In genomic region chr1:189707014-189707413, GRCm38 (mm10) we compare ENCODE assay signal across 20 mouse cellular contexts. TPM values are rescaled to one million over a fixed set of nuclear protein-coding genes. Genes with fewer than 3 reads are reported as not detected.
DNase-seq lines count a peak whose midpoint lies in the region; ATAC-seq lines count a peak whose summit lies in the region.
"Had no signal": no experiment of that assay in that cellular context is flagged by ENCODE, and none has a peak within 500 bp of the region (broad histone marks: within the 10 kb centered on the region; RNA-seq: fewer than 3 reads in every experiment).

No protein-coding gene starts in this region.

- ATAC-seq in forebrain, embryonic 11.5 days (replicated peaks; ENCODE audit: low FRiP score), result no peak
- no peak for ATAC-seq in forebrain, embryonic 16.5 days
- ATAC-seq in midbrain, embryonic 13.5 days, result no peak
- ATAC-seq in limb, embryonic 15.5 days (ENCODE audit: insufficient number of reproducible peaks, low FRiP score, low TSS enrichment, low read depth), result no peak
- ATAC-seq in activated CD4-positive, CD25-positive, alpha-beta regulatory T cell, adult 4 months, result no peak
- ATAC-seq: CD4-positive, CD25-positive, alpha-beta regulatory T cell, adult 4 months; hindbrain, embryonic 16.5 days had no signal

- H3K4me3 ChIP-seq in forebrain, embryonic 11.5 days (ENCODE audit: low read depth, low read length), result no peak overlapping the region
- no peak overlapping the region for H3K4me3 ChIP-seq in forebrain, embryonic 16.5 days (replicated peaks; ENCODE audit: low read length)
- H3K4me3 ChIP-seq in midbrain, embryonic 13.5 days (replicated peaks), result no peak overlapping the region
- no peak overlapping the region for H3K4me3 ChIP-seq in midbrain, embryonic 10.5 days
- no peak overlapping the region for H3K4me3 ChIP-seq in limb, embryonic 15.5 days

- H3K27ac ChIP-seq in forebrain, embryonic 11.5 days (ENCODE audit: low read depth, low read length), result no peak overlapping the region
- H3K27ac ChIP-seq in forebrain, embryonic 16.5 days (ENCODE audit: low read length), result no peak overlapping the region
- no peak overlapping the region for H3K27ac ChIP-seq in midbrain, embryonic 13.5 days
- no peak overlapping the region for H3K27ac ChIP-seq in midbrain, embryonic 10.5 days (replicated peaks)
- H3K27ac ChIP-seq in limb, embryonic 15.5 days, result peak overlapping the region; percentile 38; the same call in 1 of the 2 replicates

- no peak overlapping the region for H3K4me2 ChIP-seq in forebrain, embryonic 11.5 days (ENCODE audit: low read depth, low read length, severe bottlenecking)
- H3K4me2 ChIP-seq in forebrain, embryonic 16.5 days (ENCODE audit: low read length), result no peak overlapping the region
- H3K4me2 ChIP-seq in midbrain, embryonic 13.5 days (replicated peaks), result no peak overlapping the region
- H3K4me2 ChIP-seq in limb, embryonic 15.5 days, result no peak overlapping the region
- H3K4me2 ChIP-seq: liver, embryonic 11.5 days; midbrain, embryonic 11.5 days had no signal

- intact Hi-C loops in left cerebral cortex, postnatal 10 days (cut with DNase I), result no loop called here

- no peaks in the 10 kb centered on the region for H3K4me1 ChIP-seq in forebrain, embryonic 11.5 days (replicated peaks; ENCODE audit: control insufficient read depth, insufficient read depth, low read length)
- no peaks in the 10 kb centered on the region for H3K4me1 ChIP-seq in forebrain, embryonic 16.5 days (replicated peaks; ENCODE audit: control insufficient read depth, insufficient read depth, low read length)
- 0 out of 2 replicates have a peak, but pooled peaks cover 4% of the 10 kb centered on the region for H3K4me1 ChIP-seq in midbrain, embryonic 13.5 days (replicated peaks)
- H3K4me1 ChIP-seq in midbrain, embryonic 10.5 days, result peaks cover 18% of the 10 kb centered on the region
- peaks cover 50% of the 10 kb centered on the region for H3K4me1 ChIP-seq in limb, embryonic 15.5 days

- H3K9me3 ChIP-seq in forebrain, embryonic 11.5 days (ENCODE audit: control insufficient read depth, low read length), result no peaks in the 10 kb centered on the region
- no peaks in the 10 kb centered on the region for H3K9me3 ChIP-seq in forebrain, embryonic 16.5 days (ENCODE audit: control insufficient read depth, low read length)
- H3K9me3 ChIP-seq in midbrain, embryonic 13.5 days, result no peaks in the 10 kb centered on the region
- no peaks in the 10 kb centered on the region for H3K9me3 ChIP-seq in midbrain, embryonic 10.5 days (replicated peaks)
- H3K9me3 ChIP-seq in limb, embryonic 15.5 days, result no peaks in the 10 kb centered on the region

- DNase-seq in forebrain, embryonic 11.5 days (ENCODE audit: low spot score), result peak; percentile 7
- DNase-seq in midbrain, embryonic 10.5 days (ENCODE audit: low spot score), result no peak
- no peak for DNase-seq in spleen, adult 12 weeks (ENCODE audit: low spot score)
- DNase-seq in left cerebral cortex, postnatal 10 days (ENCODE audit: extremely low spot score in 1 of 2, low spot score in 2 of 2), result no peak
- DNase-seq: adrenal gland, postnatal 25 days; cerebellum, adult 11 months; cerebellum, postnatal 14 days; heart, adult 11 months; lung, adult 18-20 months; retina, postnatal 1 day; right cerebral cortex, postnatal 4 days had no signal

- no peak overlapping the region for H3K9ac ChIP-seq in forebrain, embryonic 11.5 days (ENCODE audit: low read length)
- no peak overlapping the region for H3K9ac ChIP-seq in forebrain, embryonic 16.5 days (replicated peaks; ENCODE audit: low read depth, low read length)
- H3K9ac ChIP-seq in midbrain, embryonic 13.5 days (replicated peaks), result 0 out of 2 replicates have a peak overlapping the region, but pooled peaks have one; percentile 23
- no peak overlapping the region for H3K9ac ChIP-seq in limb, embryonic 15.5 days

- no peaks in the 10 kb centered on the region for H3K27me3 ChIP-seq in forebrain, embryonic 11.5 days (ENCODE audit: control insufficient read depth, insufficient read depth, low read length)
- no peaks in the 10 kb centered on the region; the same call in 1 of the 2 replicates for H3K27me3 ChIP-seq in forebrain, embryonic 16.5 days (replicated peaks; ENCODE audit: control insufficient read depth, insufficient read depth, low read length)
- H3K27me3 ChIP-seq in midbrain, embryonic 13.5 days, result no peaks in the 10 kb centered on the region
- no peaks in the 10 kb centered on the region for H3K27me3 ChIP-seq in midbrain, embryonic 10.5 days (ENCODE audit: low read depth, poor library complexity, severe bottlenecking)
- no peaks in the 10 kb centered on the region for H3K27me3 ChIP-seq in limb, embryonic 15.5 days
- H3K27me3 ChIP-seq: Patski had no signal

- no peaks in the 10 kb centered on the region for H3K36me3 ChIP-seq in forebrain, embryonic 11.5 days (ENCODE audit: control insufficient read depth, insufficient read depth, low read length)
- H3K36me3 ChIP-seq in forebrain, embryonic 16.5 days (ENCODE audit: control insufficient read depth, insufficient read depth), result no peaks in the 10 kb centered on the region
- no peaks in the 10 kb centered on the region for H3K36me3 ChIP-seq in midbrain, embryonic 13.5 days
- H3K36me3 ChIP-seq in midbrain, embryonic 10.5 days, result no peaks in the 10 kb centered on the region
- H3K36me3 ChIP-seq in limb, embryonic 15.5 days, result no peaks in the 10 kb centered on the region

RNA-seq across cellular contexts. Expression of gene Cenpf, which starts 19.1 kb away (rescaled TPM):
- 127 and 150 TPM in 2 replicates for polyA plus RNA-seq in forebrain, embryonic 11.5 days (2014; fragmentation: Nextera tagmentation; extraction: Ambion mirVana)
- 37.9 and 47.8 TPM in 2 replicates for polyA plus RNA-seq in forebrain, embryonic 16.5 days (2015; fragmentation: Nextera tagmentation; extraction: Ambion mirVana)
- 51.8 and 58.9 TPM in 2 replicates for polyA plus RNA-seq in midbrain, embryonic 13.5 days (2015; fragmentation: Nextera tagmentation; extraction: Ambion mirVana)
- 131 and 136 TPM in 2 replicates for polyA plus RNA-seq in midbrain, embryonic 10.5 days (2016; fragmentation: Nextera tagmentation; extraction: Ambion mirVana)
- 65.1 and 65.8 TPM in 2 replicates for polyA plus RNA-seq in limb, embryonic 15.5 days (2015; fragmentation: Nextera tagmentation; extraction: Ambion mirVana)
- 10 to 100 TPM; 13.6 to 14.4 TPM for polyA plus RNA-seq in activated CD4-positive, CD25-positive, alpha-beta regulatory T cell, adult 4 months (2017; shearing (Covaris generic))
- total RNA-seq in left cerebral cortex, postnatal 10 days (2021), result 1 to 10 TPM; 2.3 to 2.8 TPM

RNA-seq across cellular contexts. Expression of gene Ptpn14, which starts 21.1 kb away (rescaled TPM):
- polyA plus RNA-seq in forebrain, embryonic 11.5 days (2014; fragmentation: Nextera tagmentation; extraction: Ambion mirVana), result 4.5 and 5.1 TPM in 2 replicates
- 0.85 and 1.1 TPM in 2 replicates for polyA plus RNA-seq in forebrain, embryonic 16.5 days (2015; fragmentation: Nextera tagmentation; extraction: Ambion mirVana)
- 1.5 and 2.3 TPM in 2 replicates for polyA plus RNA-seq in midbrain, embryonic 13.5 days (2015; fragmentation: Nextera tagmentation; extraction: Ambion mirVana)
- polyA plus RNA-seq in midbrain, embryonic 10.5 days (2016; fragmentation: Nextera tagmentation; extraction: Ambion mirVana), result 4.5 and 4.6 TPM in 2 replicates
- polyA plus RNA-seq in limb, embryonic 15.5 days (2015; fragmentation: Nextera tagmentation; extraction: Ambion mirVana), result 11.8 and 12.9 TPM in 2 replicates
- under 1 TPM in 1 of 2 experiments, not detected in 1; 0.20 TPM for polyA plus RNA-seq in activated CD4-positive, CD25-positive, alpha-beta regulatory T cell, adult 4 months (2017; shearing (Covaris generic))
- total RNA-seq in left cerebral cortex, postnatal 10 days (2021), result 1 to 10 TPM; 9.2 to 9.5 TPM
